8 mouse cellular contexts compared by ENCODE assay signal in the genomic region with DNA sequence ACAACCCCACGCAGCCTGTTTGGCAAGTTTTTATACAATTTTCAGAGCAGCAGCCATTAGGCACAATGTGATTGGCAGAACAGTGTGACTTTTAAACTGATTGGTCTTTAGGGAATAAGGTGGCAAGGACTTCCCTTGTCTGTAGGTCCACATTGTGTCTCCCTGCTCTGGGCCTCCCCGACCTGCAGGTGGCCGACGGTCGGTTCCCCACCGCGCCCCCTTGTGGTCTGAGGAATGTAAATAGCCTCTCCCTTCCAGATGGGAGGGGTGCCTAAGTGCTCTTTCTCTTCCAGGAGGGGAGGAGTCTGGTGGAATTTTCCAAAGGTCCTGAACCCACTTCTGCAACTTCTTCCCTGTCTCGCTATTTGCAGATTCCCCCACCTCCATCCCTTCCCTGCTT. TPM values are rescaled to one million over a fixed set of nuclear protein-coding genes. Genes with fewer than 3 reads are reported as not detected.
DNase-seq lines count a peak whose midpoint lies in the region; ATAC-seq lines count a peak whose summit lies in the region.
"Not testable (repeated sequence)": the region's sequence is repeated elsewhere in the genome, so short reads cannot be mapped to it uniquely, and the experiment has no call there.

No protein-coding gene starts in this region.

- H3K4me1 ChIP-seq in limb, embryonic 10.5 days: peaks cover 24% of the 10 kb centered on the region
- H3K4me1 ChIP-seq in midbrain, embryonic 14.5 days (ENCODE audit: control insufficient read depth, insufficient read depth, low read length): peaks cover 19% of the 10 kb centered on the region; the same call in 1 of the 2 replicates

- not testable (repeated sequence) for H3K4me3 ChIP-seq in limb, embryonic 10.5 days; midbrain, embryonic 14.5 days (replicated peaks; ENCODE audit: low read depth, low read length)

- H3K27ac ChIP-seq in limb, embryonic 10.5 days; midbrain, embryonic 14.5 days (replicated peaks; ENCODE audit: low read depth, low read length): not testable (repeated sequence)

- not testable (repeated sequence) for H3K4me2 ChIP-seq in midbrain, embryonic 14.5 days (ENCODE audit: low read length)

- not testable (repeated sequence) for H3K36me3 ChIP-seq in limb, embryonic 10.5 days; midbrain, embryonic 14.5 days (ENCODE audit: control insufficient read depth, insufficient read depth, low read length)

- ATAC-seq in common myeloid progenitor, adult 5-6 weeks (replicated peaks; ENCODE audit: low read depth, poor library complexity, severe bottlenecking): peak; percentile 78
- not testable (repeated sequence) for ATAC-seq in midbrain, embryonic 14.5 days (ENCODE audit: low FRiP score, low TSS enrichment)

- H3K9me3 ChIP-seq in limb, embryonic 10.5 days (replicated peaks); midbrain, embryonic 14.5 days (ENCODE audit: control insufficient read depth, low read length): not testable (repeated sequence)

- peaks cover 53% of the 10 kb centered on the region for H3K27me3 ChIP-seq in limb, embryonic 10.5 days (ENCODE audit: low read depth, poor library complexity, severe bottlenecking)
- H3K27me3 ChIP-seq in midbrain, embryonic 14.5 days (ENCODE audit: control insufficient read depth, insufficient read depth, low read length): not testable (repeated sequence)

- DNase-seq in 3134 (ENCODE audit: extremely low read depth, insufficient read length, low spot score): peak; percentile 68
- peak; percentile 69 to 87 for DNase-seq in adrenal gland, adult (ENCODE audit: inconsistent age in 2 of 2, low spot score in 1 of 2)
- peak; percentile 79 to 82 for DNase-seq in gastrocnemius, postnatal 4 days (ENCODE audit: low spot score in 2 of 2)
- DNase-seq in kidney, adult 18-20 months: peak; percentile 70
- peak; percentile 84 for DNase-seq in limb, embryonic 10.5 days (ENCODE audit: low spot score)
- peak; percentile 78 for DNase-seq in midbrain, embryonic 14.5 days
- DNase-seq in spleen, postnatal 10 days (ENCODE audit: low spot score in 2 of 2): peak; percentile 51 to 87

- not testable (repeated sequence) for H3K9ac ChIP-seq in midbrain, embryonic 14.5 days (replicated peaks; ENCODE audit: low read length)

- WGBS in limb, embryonic 10.5 days: 15% methylated on average over 8 of the region's 8 CpGs
- WGBS in midbrain, embryonic 14.5 days: 8% methylated on average over 8 of the region's 8 CpGs

RNA-seq across cellular contexts. Expression of a gene that starts 52.5 kb away (rescaled TPM):
- 6.3 and 6.6 TPM in 2 replicates for total RNA-seq in common myeloid progenitor, adult 5-6 weeks (2017)
- 10 to 100 TPM; 22.8 to 24.6 TPM for total RNA-seq in gastrocnemius, postnatal 4 days (2021)
- 16.3 and 16.5 TPM in 2 replicates for polyA plus RNA-seq in limb, embryonic 10.5 days (2016; fragmentation: Nextera tagmentation; extraction: Ambion mirVana)
- 19.5 and 19.9 TPM in 2 replicates for polyA plus RNA-seq in midbrain, embryonic 14.5 days (2014; fragmentation: Nextera tagmentation; extraction: Ambion mirVana)

RNA-seq across cellular contexts. Expression of a gene that starts 59.3 kb away (rescaled TPM):
- total RNA-seq in common myeloid progenitor, adult 5-6 weeks (2017): 3.3 and 3.7 TPM in 2 replicates
- total RNA-seq in gastrocnemius, postnatal 4 days (2021): 1 to 10 TPM; 8.1 to 9.7 TPM
- polyA plus RNA-seq in limb, embryonic 10.5 days (2016; fragmentation: Nextera tagmentation; extraction: Ambion mirVana): 18.7 and 27.1 TPM in 2 replicates
- polyA plus RNA-seq in midbrain, embryonic 14.5 days (2014; fragmentation: Nextera tagmentation; extraction: Ambion mirVana): 41.2 and 43.2 TPM in 2 replicates
